Mouse (Mus musculus): ENCODE measurements around the gene Cirbp. TPM values are rescaled to one million over a fixed set of nuclear protein-coding genes. Genes with fewer than 3 reads are reported as not detected.

The Cirbp gene
- polyA plus RNA-seq, 1 experiment from 2014 or later, result 83.4 TPM

- Histone ChIP-seq H3K4me1 (replicated peaks; ENCODE audit: control insufficient read depth, insufficient read depth, low read length) (peaks cover 13% of the 10 kb centered on the region), H3K27ac (ENCODE audit: low read length) (no peak overlapping the region), H3K9ac (ENCODE audit: low read length) (no peak overlapping the region), H3K9me3 (ENCODE audit: control insufficient read depth, low read length) (no peaks in the 10 kb centered on the region), H3K4me3 (ENCODE audit: low read length) (no peak overlapping the region), H3K36me3 (ENCODE audit: control insufficient read depth, insufficient read depth, low read length) (no peaks in the 10 kb centered on the region), H3K27me3 (ENCODE audit: control insufficient read depth, insufficient read depth, low read depth, low read length) (peaks cover 29% of the 10 kb centered on the region), H3K4me2 (ENCODE audit: low read depth, low read length) (no peak overlapping the region)
- WGBS, result 83% methylated on average over 6 of the region's 6 CpGs
- no peak for ATAC-seq (ENCODE audit: low read depth)
Measured at GRCm38 (mm10) chr10:80193976-80194375, 28.2 kb downstream of the Cirbp start.

- 54% methylated on average over 8 of the region's 8 CpGs for WGBS
- Histone ChIP-seq H3K4me3 (ENCODE audit: low read length) (no peak overlapping the region), H3K27ac (ENCODE audit: low read length) (no peak overlapping the region), H3K4me2 (ENCODE audit: low read depth, low read length) (no peak overlapping the region), H3K9me3 (ENCODE audit: control insufficient read depth, low read length) (no peaks in the 10 kb centered on the region), H3K27me3 (ENCODE audit: control insufficient read depth, insufficient read depth, low read depth, low read length) (peaks cover 24% of the 10 kb centered on the region), H3K9ac (ENCODE audit: low read length) (no peak overlapping the region), H3K4me1 (replicated peaks; ENCODE audit: control insufficient read depth, insufficient read depth, low read length) (peaks cover 13% of the 10 kb centered on the region), H3K36me3 (ENCODE audit: control insufficient read depth, insufficient read depth, low read length) (no peaks in the 10 kb centered on the region)
- ATAC-seq (ENCODE audit: low read depth), result no peak
Measured at GRCm38 (mm10) chr10:80194441-80194840, 28.7 kb downstream of the Cirbp start.

- no peak for ATAC-seq (ENCODE audit: low read depth)
- Histone ChIP-seq H3K4me2 (ENCODE audit: low read depth, low read length) (no peak overlapping the region), H3K36me3 (ENCODE audit: control insufficient read depth, insufficient read depth, low read length) (no peaks in the 10 kb centered on the region), H3K4me1 (replicated peaks; ENCODE audit: control insufficient read depth, insufficient read depth, low read length) (no peaks in the 10 kb centered on the region), H3K4me3 (ENCODE audit: low read length) (no peak overlapping the region), H3K27me3 (ENCODE audit: control insufficient read depth, insufficient read depth, low read depth, low read length) (peaks cover 8% of the 10 kb centered on the region; the same call in 1 of the 2 replicates), H3K9ac (ENCODE audit: low read length) (no peak overlapping the region), H3K9me3 (ENCODE audit: control insufficient read depth, low read length) (no peaks in the 10 kb centered on the region), H3K27ac (ENCODE audit: low read length) (no peak overlapping the region)
- 79% methylated on average over 1 of the region's 1 CpGs for WGBS
Measured at GRCm38 (mm10) chr10:80196167-80196566, 30.4 kb downstream of the Cirbp start.

GRCm38 (mm10) chr10:80196778-80197581, 31.2 kb downstream of the Cirbp start:
- H3K4me2 ChIP-seq (ENCODE audit: low read depth, low read length), result no peak overlapping the region
- H3K27me3 ChIP-seq (ENCODE audit: control insufficient read depth, insufficient read depth, low read depth, low read length), result peaks cover 3% of the 10 kb centered on the region; the same call in 1 of the 2 replicates
- no peaks in the 10 kb centered on the region for H3K4me1 ChIP-seq (replicated peaks; ENCODE audit: control insufficient read depth, insufficient read depth, low read length)
- no peaks in the 10 kb centered on the region for H3K9me3 ChIP-seq (ENCODE audit: control insufficient read depth, low read length)
- H3K4me3 ChIP-seq (ENCODE audit: low read length), result no peak overlapping the region
- H3K36me3 ChIP-seq (ENCODE audit: control insufficient read depth, insufficient read depth, low read length), result no peaks in the 10 kb centered on the region
- ATAC-seq (ENCODE audit: low read depth), result no peak
- H3K9ac ChIP-seq (ENCODE audit: low read length), result no peak overlapping the region
- no peak overlapping the region for H3K27ac ChIP-seq (ENCODE audit: low read length)
- WGBS, result 70% methylated on average over 33 of the region's 33 CpGs

- no peaks in the 10 kb centered on the region for H3K4me1 ChIP-seq (replicated peaks; ENCODE audit: control insufficient read depth, insufficient read depth, low read length)
- no peak overlapping the region for H3K27ac ChIP-seq (ENCODE audit: low read length)
- peak; percentile 92 for ATAC-seq (ENCODE audit: low read depth)
- H3K4me3 ChIP-seq (ENCODE audit: low read length), result no peak overlapping the region
- no peak overlapping the region for H3K4me2 ChIP-seq (ENCODE audit: low read depth, low read length)
- no peaks in the 10 kb centered on the region for H3K27me3 ChIP-seq (ENCODE audit: control insufficient read depth, insufficient read depth, low read depth, low read length)
- no peaks in the 10 kb centered on the region for H3K9me3 ChIP-seq (ENCODE audit: control insufficient read depth, low read length)
- WGBS, result 51% methylated on average over 3 of the region's 3 CpGs
- no peak overlapping the region for H3K9ac ChIP-seq (ENCODE audit: low read length)
- no peaks in the 10 kb centered on the region for H3K36me3 ChIP-seq (ENCODE audit: control insufficient read depth, insufficient read depth, low read length)
Measured at GRCm38 (mm10) chr10:80199440-80200008, 33.7 kb downstream of the Cirbp start.

- no peaks in the 10 kb centered on the region for H3K36me3 ChIP-seq (ENCODE audit: control insufficient read depth, insufficient read depth, low read length)
- no peaks in the 10 kb centered on the region for H3K27me3 ChIP-seq (ENCODE audit: control insufficient read depth, insufficient read depth, low read depth, low read length)
- H3K4me2 ChIP-seq (ENCODE audit: low read depth, low read length), result no peak overlapping the region
- no peak for ATAC-seq (ENCODE audit: low read depth)
- no peak overlapping the region for H3K9ac ChIP-seq (ENCODE audit: low read length)
- no peaks in the 10 kb centered on the region for H3K9me3 ChIP-seq (ENCODE audit: control insufficient read depth, low read length)
- H3K4me1 ChIP-seq (replicated peaks; ENCODE audit: control insufficient read depth, insufficient read depth, low read length), result no peaks in the 10 kb centered on the region
- WGBS, result 74% methylated on average over 6 of the region's 6 CpGs
- no peak overlapping the region for H3K27ac ChIP-seq (ENCODE audit: low read length)
- H3K4me3 ChIP-seq (ENCODE audit: low read length), result no peak overlapping the region
Measured at GRCm38 (mm10) chr10:80200485-80200884, 34.7 kb downstream of the Cirbp start.

- Histone ChIP-seq H3K4me1 (replicated peaks; ENCODE audit: control insufficient read depth, insufficient read depth, low read length) (no peaks in the 10 kb centered on the region), H3K9me3 (ENCODE audit: control insufficient read depth, low read length) (no peaks in the 10 kb centered on the region), H3K27ac (ENCODE audit: low read length) (no peak overlapping the region), H3K4me3 (ENCODE audit: low read length) (no peak overlapping the region), H3K27me3 (ENCODE audit: control insufficient read depth, insufficient read depth, low read depth, low read length) (no peaks in the 10 kb centered on the region), H3K36me3 (ENCODE audit: control insufficient read depth, insufficient read depth, low read length) (no peaks in the 10 kb centered on the region), H3K4me2 (ENCODE audit: low read depth, low read length) (no peak overlapping the region), H3K9ac (ENCODE audit: low read length) (no peak overlapping the region)
- ATAC-seq (ENCODE audit: low read depth), result no peak
- 22% methylated on average over 7 of the region's 7 CpGs for WGBS
Measured at GRCm38 (mm10) chr10:80204055-80204454, 38.3 kb downstream of the Cirbp start.

GRCm38 (mm10) chr10:80207201-80207600, 41.4 kb downstream of the Cirbp start:
- 67% methylated on average over 1 of the region's 1 CpGs for WGBS
- ATAC-seq (ENCODE audit: low read depth), result no peak
- H3K4me3 ChIP-seq (ENCODE audit: low read length), result no peak overlapping the region

GRCm38 (mm10) chr10:80207676-80208075, 41.9 kb downstream of the Cirbp start:
- ATAC-seq (ENCODE audit: low read depth), result no peak
- no peaks in the 10 kb centered on the region for H3K9me3 ChIP-seq (ENCODE audit: control insufficient read depth, low read length)
- no peak overlapping the region for H3K4me3 ChIP-seq (ENCODE audit: low read length)
- H3K36me3 ChIP-seq (ENCODE audit: control insufficient read depth, insufficient read depth, low read length), result no peaks in the 10 kb centered on the region
- no peak overlapping the region for H3K4me2 ChIP-seq (ENCODE audit: low read depth, low read length)
- no peak overlapping the region for H3K9ac ChIP-seq (ENCODE audit: low read length)
- H3K4me1 ChIP-seq (replicated peaks; ENCODE audit: control insufficient read depth, insufficient read depth, low read length), result no peaks in the 10 kb centered on the region
- H3K27me3 ChIP-seq (ENCODE audit: control insufficient read depth, insufficient read depth, low read depth, low read length), result no peaks in the 10 kb centered on the region
- WGBS, result 72% methylated on average over 10 of the region's 10 CpGs
- no peak overlapping the region for H3K27ac ChIP-seq (ENCODE audit: low read length)

More at GRCm38 (mm10) chr10:80207201-80207600, 41.4 kb downstream of the Cirbp start:
- no peak overlapping the region for H3K9ac ChIP-seq (ENCODE audit: low read length)
- no peak overlapping the region for H3K27ac ChIP-seq (ENCODE audit: low read length)
- H3K4me1 ChIP-seq (replicated peaks; ENCODE audit: control insufficient read depth, insufficient read depth, low read length), result no peaks in the 10 kb centered on the region
- H3K27me3 ChIP-seq (ENCODE audit: control insufficient read depth, insufficient read depth, low read depth, low read length), result no peaks in the 10 kb centered on the region
- H3K9me3 ChIP-seq (ENCODE audit: control insufficient read depth, low read length), result no peaks in the 10 kb centered on the region
- H3K4me2 ChIP-seq (ENCODE audit: low read depth, low read length), result no peak overlapping the region
- H3K36me3 ChIP-seq (ENCODE audit: control insufficient read depth, insufficient read depth, low read length), result no peaks in the 10 kb centered on the region

Data from lung, embryonic 16.5 days (tissue).